Mouse (Mus musculus) myocyte (in vitro differentiated cells): ENCODE measurements around the gene Sec14l1.
A peak's percentile ranks its signal among the peaks of the same experiment; 100 is the strongest.

Source experiments
- MAX ChIP-seq: IDR thresholded peaks from one replicate; pipeline ENCODE4 v1.6.1; 2011; ENCODE audit warnings: low read depth, mild to moderate bottlenecking, control low read depth
- MYOD1 ChIP-seq, 3 experiments: IDR thresholded peaks; one replicate each; pipeline ENCODE4 v1.6.1; 2011; ENCODE audit warnings: control low read depth in 2 of 3, low read depth in 2 of 3, mild to moderate bottlenecking in 2 of 3, moderate library complexity in 1 of 3; ENCODE audit not compliant: insufficient read length in 2 of 3, control insufficient read depth in 1 of 3
- POLR2A ChIP-seq: IDR thresholded peaks from one replicate; pipeline ENCODE4 v1.6.1; 2011; ENCODE audit warnings: low read depth, mild to moderate bottlenecking, control low read depth, moderate library complexity; ENCODE audit not compliant: insufficient read length
- POLR2AphosphoS2 ChIP-seq: IDR thresholded peaks from one replicate; pipeline ENCODE4 v1.6.1; 2011; ENCODE audit warnings: low read depth, control low read depth; ENCODE audit not compliant: insufficient read length
- SRF ChIP-seq: IDR thresholded peaks from one replicate; pipeline ENCODE4 v1.6.1; 2011; ENCODE audit warnings: low read depth; ENCODE audit not compliant: control insufficient read depth, insufficient read length
- TCF12 ChIP-seq: IDR thresholded peaks from one replicate; pipeline ENCODE4 v1.6.1; 2011; ENCODE audit warnings: mild to moderate bottlenecking, control low read depth; ENCODE audit not compliant: poor library complexity, insufficient read depth, severe bottlenecking
- USF1 ChIP-seq: IDR thresholded peaks from one replicate; pipeline ENCODE4 v1.6.1; 2011; ENCODE audit warnings: low read depth, mild to moderate bottlenecking, control low read depth, moderate library complexity

GRCm38 (mm10) chr11:117083052-117083881, 31.7 kb upstream of the Sec14l1 start:
- TF ChIP-seq POLR2A (no peak), MAX (no peak), MYOD1 (IDR thresholded peaks at IDR 0.05; ENCODE audit: control insufficient read depth in 1 of 3, insufficient read length in 2 of 3, low read depth in 2 of 3) (peak in 2 of 3 experiments; percentile 85 to 94), TCF12 (no peak), POLR2AphosphoS2 (no peak), USF1 (no peak), SRF (no peak)
